Comparison of ENCODE assay signal across 13 mouse cellular contexts in the genomic region with DNA sequence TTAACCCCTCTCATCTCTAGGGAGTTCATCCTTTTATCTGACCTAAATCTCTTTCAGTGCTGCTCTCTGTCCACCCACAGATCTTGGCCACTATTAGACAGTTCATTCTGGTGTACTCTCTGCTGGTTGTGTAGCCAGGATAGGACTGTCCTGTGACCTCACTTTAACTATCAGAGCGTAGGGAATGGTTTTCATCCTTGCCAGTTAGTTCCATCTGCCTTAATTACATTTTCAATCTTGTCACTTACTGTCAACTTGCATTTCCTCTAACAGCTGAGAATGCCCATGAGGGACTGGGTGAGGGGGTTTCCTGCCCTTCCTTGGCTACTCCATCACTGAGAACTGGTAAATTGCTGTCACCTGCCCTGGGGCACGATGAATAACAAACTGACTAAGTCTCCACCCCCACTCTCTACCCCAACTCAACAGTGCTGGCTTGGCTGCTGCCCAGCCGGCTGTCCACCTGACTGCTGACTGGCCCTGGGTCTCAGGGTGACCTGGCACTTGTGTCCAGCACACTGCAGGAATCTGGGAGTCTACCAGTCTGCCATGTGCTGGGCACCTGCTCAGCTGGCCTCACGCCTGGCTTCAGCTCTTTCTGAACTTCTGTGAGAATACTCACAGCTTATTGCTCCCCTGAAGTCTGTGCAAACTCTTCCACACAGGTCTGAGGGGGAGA. TPM values are rescaled to one million over a fixed set of nuclear protein-coding genes. Genes with fewer than 3 reads are reported as not detected.
DNase-seq lines count a peak whose midpoint lies in the region; ATAC-seq and TF ChIP-seq lines count a peak whose summit lies in the region.
"Had no signal": no experiment of that assay in that cellular context is flagged by ENCODE, and none has a peak within 500 bp of the region (broad histone marks: within the 10 kb centered on the region; RNA-seq: fewer than 3 reads in every experiment).

No protein-coding gene starts in this region.

- no peak for ATAC-seq in heart, embryonic 11.5 days (replicated peaks; ENCODE audit: insufficient number of reproducible peaks, low FRiP score, low TSS enrichment)
- no peak for ATAC-seq in CD4-positive, CD25-positive, alpha-beta regulatory T cell, adult 4 months
- no peak for ATAC-seq in forebrain, embryonic 15.5 days (replicated peaks)

- H3K79me2 ChIP-seq in heart, adult 2 months (replicated peaks; ENCODE audit: control insufficient read depth, insufficient read depth, low read length) = no peaks in the 10 kb centered on the region

- H3K27ac ChIP-seq in heart, adult 2 months = peak overlapping the region; percentile 53
- H3K27ac ChIP-seq in heart, embryonic 11.5 days (ENCODE audit: low read depth, low read length) = no peak overlapping the region
- H3K27ac ChIP-seq in forebrain, embryonic 15.5 days (replicated peaks) = no peak overlapping the region

- intact Hi-C loops in heart, adult 2 months (cut with DNase I) = loop anchor here (5.0 kb wide), 1 partner anchor 47 kb away; no protein-coding TSS in a partner anchor

- no peaks in the 10 kb centered on the region for H3K9me3 ChIP-seq in heart, embryonic 11.5 days (replicated peaks; ENCODE audit: control insufficient read depth, low read length)
- no peaks in the 10 kb centered on the region for H3K9me3 ChIP-seq in forebrain, embryonic 15.5 days

- no peak for TF ChIP-seq POLR2A in heart, adult 2 months (IDR thresholded peaks at IDR 0.05; ENCODE audit: insufficient read depth, low read depth, low read length)

- WGBS in heart, adult 2 months = 52% methylated on average over 4 of the region's 4 CpGs
- WGBS in heart, embryonic 11.5 days (ENCODE audit: insufficient replicate concordance) = 76% methylated on average over 4 of the region's 4 CpGs
- WGBS in forebrain, embryonic 15.5 days = 69% methylated on average over 4 of the region's 4 CpGs

- TF ChIP-seq CTCF in heart, adult 2 months (IDR thresholded peaks at IDR 0.05) = no peak

- H3K4me3 ChIP-seq in heart, adult 2 months = no peak overlapping the region
- H3K4me3 ChIP-seq in heart, embryonic 11.5 days (ENCODE audit: low read depth, low read length) = no peak overlapping the region
- H3K4me3 ChIP-seq in forebrain, embryonic 15.5 days = no peak overlapping the region

- peak; percentile 84 for TF ChIP-seq EP300 in heart, adult 2 months (IDR thresholded peaks at IDR 0.05; ENCODE audit: insufficient read depth, low read depth, low read length)

- H3K36me3 ChIP-seq in heart, adult 2 months (ENCODE audit: control insufficient read depth, insufficient read depth, low read length) = no peaks in the 10 kb centered on the region
- H3K36me3 ChIP-seq in heart, embryonic 11.5 days (ENCODE audit: control insufficient read depth, insufficient read depth, low read length) = no peaks in the 10 kb centered on the region
- H3K36me3 ChIP-seq in forebrain, embryonic 15.5 days = no peaks in the 10 kb centered on the region

- peaks cover 7% of the 10 kb centered on the region for H3K4me1 ChIP-seq in heart, adult 2 months (ENCODE audit: control insufficient read depth, insufficient read depth, low read length)
- H3K4me1 ChIP-seq in heart, embryonic 11.5 days (ENCODE audit: control insufficient read depth, insufficient read depth, low read length) = no peaks in the 10 kb centered on the region
- no peaks in the 10 kb centered on the region for H3K4me1 ChIP-seq in forebrain, embryonic 15.5 days

- DNase-seq in heart, adult 2 months = peak; percentile 68 to 82
- peak; percentile 47 to 57 for DNase-seq in right cerebral cortex, postnatal 10 days (ENCODE audit: low spot score in 2 of 2)
- DNase-seq in right cerebral cortex, postnatal 25 days = no peak
- DNase-seq in heart, adult 8-10 months (ENCODE audit: low spot score) = peak; percentile 65
- DNase-seq in retina, embryonic 14.5 days (ENCODE audit: low spot score) = peak; percentile 43
- DNase-seq: thymus, postnatal 4 days had no signal

- no peak overlapping the region for H3K9ac ChIP-seq in heart, adult 2 months (ENCODE audit: low read depth, low read length)
- no peak overlapping the region for H3K9ac ChIP-seq in heart, embryonic 11.5 days (ENCODE audit: low read depth, low read length)
- no peak overlapping the region for H3K9ac ChIP-seq in forebrain, embryonic 15.5 days (replicated peaks)

- H3K27me3 ChIP-seq in heart, adult 2 months (ENCODE audit: control insufficient read depth, insufficient read depth, low read length) = no peaks in the 10 kb centered on the region
- H3K27me3 ChIP-seq in heart, embryonic 11.5 days (ENCODE audit: control insufficient read depth, insufficient read depth, low read length) = no peaks in the 10 kb centered on the region
- H3K27me3 ChIP-seq in forebrain, embryonic 15.5 days = no peaks in the 10 kb centered on the region

- H3K4me2 ChIP-seq in heart, embryonic 11.5 days = no peak overlapping the region
- H3K4me2 ChIP-seq in forebrain, embryonic 15.5 days (replicated peaks) = no peak overlapping the region

RNA-seq across cellular contexts. Expression of gene Tbc1d21, which starts 39.9 kb away (rescaled TPM):
- total RNA-seq in heart, adult 2 months (2021) = not detected
- polyA plus RNA-seq in heart, adult 2 months (2012; rRNA removed) = not detected in 2 replicates
- not detected in 2 replicates for polyA plus RNA-seq in heart, embryonic 11.5 days (2014; fragmentation: Nextera tagmentation; extraction: Ambion mirVana)
- not detected for total RNA-seq in heart, adult 8-10 months (2022)
- polyA plus RNA-seq in CD4-positive, CD25-positive, alpha-beta regulatory T cell, adult 4 months (2017; shearing (Covaris generic)) = not detected
- polyA plus RNA-seq in forebrain, embryonic 15.5 days (2015; fragmentation: Nextera tagmentation; extraction: Ambion mirVana) = not detected in 2 replicates
- total RNA-seq: adrenal gland, postnatal 36 days; layer of hippocampus, postnatal 36 days had no signal
- polyA plus RNA-seq: liver, embryonic 16.5 days; small intestine, adult 2 months had no signal
